Mouse (Mus musculus): ENCODE measurements around the gene Phxr2. TPM values are rescaled to one million over a fixed set of nuclear protein-coding genes. Genes with fewer than 3 reads are reported as not detected.
A peak's percentile ranks its signal among the peaks of the same experiment; 100 is the strongest.

Gene Phxr2
- polyA plus RNA-seq, 1 experiment from 2014 or later = 0.18 TPM

DNA sequence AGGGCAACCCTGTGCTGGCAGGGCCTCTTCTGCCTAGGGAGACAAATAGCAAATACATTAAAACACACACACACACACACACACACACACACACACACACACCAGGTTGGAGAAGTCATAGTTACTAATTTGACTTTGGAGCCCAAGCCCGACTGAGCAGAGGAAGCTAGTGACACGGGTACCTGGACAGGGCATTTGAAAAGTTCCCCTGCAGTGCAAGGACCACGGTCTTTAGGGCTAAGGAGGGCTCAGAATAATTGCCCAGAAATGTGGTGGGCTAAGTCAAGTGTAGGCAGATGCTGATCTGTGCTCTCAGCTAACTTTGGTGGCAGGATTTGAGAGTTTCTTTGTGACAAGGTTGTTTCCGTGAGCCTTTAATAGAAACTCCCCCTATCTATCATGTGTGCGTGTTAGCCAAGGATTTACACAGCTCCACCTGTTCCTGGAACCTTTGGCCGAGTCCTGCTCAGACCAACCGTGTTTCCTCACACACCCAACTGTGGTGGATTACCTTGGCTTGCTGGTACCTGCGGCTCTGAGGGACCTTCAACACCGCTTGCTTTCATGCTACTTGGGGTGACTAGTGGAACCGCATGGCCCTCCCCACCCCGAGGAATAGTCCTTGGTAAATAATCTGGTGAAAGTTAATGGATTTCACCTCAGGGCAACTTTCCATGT, 6.6 kb upstream of the Phxr2 start:
- no peak overlapping the region for H3K4me2 ChIP-seq
- no peak overlapping the region for H3K9ac ChIP-seq (replicated peaks)
- no peak for ATAC-seq (ENCODE audit: insufficient number of reproducible peaks, insufficient read depth, low FRiP score, low TSS enrichment, low read depth)
- no peaks in the 10 kb centered on the region for H3K27me3 ChIP-seq
- peaks cover 17% of the 10 kb centered on the region; the same call in 1 of the 2 replicates for H3K4me1 ChIP-seq (replicated peaks)
- 89% methylated on average over 11 of the region's 11 CpGs for WGBS
- no peak overlapping the region for H3K27ac ChIP-seq
- peaks cover 41% of the 10 kb centered on the region; the same call in 1 of the 2 replicates for H3K36me3 ChIP-seq
- no peak overlapping the region for H3K4me3 ChIP-seq (replicated peaks)
- no peaks in the 10 kb centered on the region for H3K9me3 ChIP-seq

DNA sequence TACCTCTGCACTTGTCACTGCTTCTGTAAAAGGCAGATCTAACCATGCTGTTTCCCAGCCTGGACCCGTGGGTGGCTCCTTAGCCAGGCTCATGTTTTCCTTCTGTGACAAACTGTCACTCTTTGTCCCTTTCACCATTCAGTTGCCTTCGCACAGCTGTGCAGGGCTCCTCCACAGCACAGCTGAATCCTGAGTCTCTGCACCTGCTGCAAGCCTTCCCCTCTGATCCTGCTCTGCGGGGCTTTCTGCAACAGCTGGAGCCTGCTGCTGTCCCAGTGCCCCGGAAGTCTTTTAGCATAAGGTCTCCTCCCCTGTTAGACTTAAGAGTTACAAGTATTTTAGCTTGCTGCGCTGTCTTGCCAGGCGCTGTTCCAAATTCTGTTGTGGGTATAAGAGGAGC, 6.1 kb upstream of the Phxr2 start:
- Histone ChIP-seq H3K27me3 (no peaks in the 10 kb centered on the region), H3K4me3 (replicated peaks) (no peak overlapping the region), H3K4me1 (replicated peaks) (peaks cover 20% of the 10 kb centered on the region; the same call in 1 of the 2 replicates), H3K9me3 (no peaks in the 10 kb centered on the region), H3K4me2 (no peak overlapping the region), H3K9ac (replicated peaks) (no peak overlapping the region), H3K27ac (no peak overlapping the region), H3K36me3 (peaks cover 44% of the 10 kb centered on the region; the same call in 1 of the 2 replicates)
- 73% methylated on average over 6 of the region's 6 CpGs for WGBS
- ATAC-seq (ENCODE audit: insufficient number of reproducible peaks, insufficient read depth, low FRiP score, low TSS enrichment, low read depth) = no peak; the same call in 1 of the 2 replicates

DNA sequence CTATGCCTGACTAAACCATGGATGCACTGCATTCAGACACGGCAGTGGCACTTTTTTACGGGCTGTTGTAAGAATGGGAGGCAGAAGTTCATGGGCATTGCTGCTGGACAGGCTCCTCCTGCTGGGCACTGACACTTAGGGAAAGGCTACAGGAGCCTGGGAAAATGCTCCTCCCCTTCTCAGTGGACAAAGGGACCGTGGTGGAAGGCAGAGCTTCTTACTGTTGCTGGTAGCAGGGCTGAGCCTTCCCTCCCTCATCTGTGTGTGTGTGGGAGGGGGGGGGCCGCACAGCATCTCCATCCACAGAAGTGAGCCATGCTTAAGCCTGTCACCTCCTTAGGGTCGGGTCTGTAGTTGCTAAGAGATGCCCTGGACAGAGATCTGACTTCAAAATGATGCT, 5.2 kb upstream of the Phxr2 start:
- Histone ChIP-seq H3K9me3 (no peaks in the 10 kb centered on the region), H3K4me3 (replicated peaks) (no peak overlapping the region), H3K4me2 (no peak overlapping the region), H3K4me1 (replicated peaks) (peaks cover 20% of the 10 kb centered on the region; the same call in 1 of the 2 replicates), H3K36me3 (peaks cover 49% of the 10 kb centered on the region), H3K27me3 (no peaks in the 10 kb centered on the region), H3K9ac (replicated peaks) (no peak overlapping the region), H3K27ac (no peak overlapping the region)
- WGBS = 54% methylated on average over 5 of the region's 5 CpGs
- no peak for ATAC-seq (ENCODE audit: insufficient number of reproducible peaks, insufficient read depth, low FRiP score, low TSS enrichment, low read depth)

DNA sequence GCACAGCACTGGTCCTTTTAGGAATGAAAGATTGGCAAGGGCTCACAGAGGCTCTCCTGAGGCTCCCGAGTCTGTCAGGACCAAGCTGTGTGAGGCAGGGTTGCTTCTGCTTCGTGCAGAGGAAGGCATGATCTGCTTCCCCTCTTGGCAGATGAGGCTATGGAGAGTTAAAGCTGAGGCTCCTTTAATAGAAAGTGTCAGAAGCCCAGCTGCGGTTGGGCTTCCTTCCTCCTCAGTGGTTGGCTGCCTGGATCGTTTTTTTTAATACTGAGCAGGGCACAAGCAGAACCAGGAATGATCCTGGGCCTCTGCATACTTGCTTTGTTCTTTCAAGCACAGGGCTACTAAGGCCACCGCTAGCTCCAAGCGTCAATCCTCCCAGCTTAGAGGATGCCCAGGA, 4.5 kb upstream of the Phxr2 start:
- H3K27me3 ChIP-seq = no peaks in the 10 kb centered on the region
- 45% methylated on average over 6 of the region's 6 CpGs for WGBS
- H3K4me3 ChIP-seq (replicated peaks) = no peak overlapping the region
- no peak overlapping the region for H3K27ac ChIP-seq
- H3K4me2 ChIP-seq = no peak overlapping the region
- no peak for ATAC-seq (ENCODE audit: insufficient number of reproducible peaks, insufficient read depth, low FRiP score, low TSS enrichment, low read depth)
- no peaks in the 10 kb centered on the region for H3K9me3 ChIP-seq
- no peak overlapping the region for H3K9ac ChIP-seq (replicated peaks)
- H3K4me1 ChIP-seq (replicated peaks) = peaks cover 20% of the 10 kb centered on the region; the same call in 1 of the 2 replicates
- H3K36me3 ChIP-seq = peaks cover 53% of the 10 kb centered on the region

DNA sequence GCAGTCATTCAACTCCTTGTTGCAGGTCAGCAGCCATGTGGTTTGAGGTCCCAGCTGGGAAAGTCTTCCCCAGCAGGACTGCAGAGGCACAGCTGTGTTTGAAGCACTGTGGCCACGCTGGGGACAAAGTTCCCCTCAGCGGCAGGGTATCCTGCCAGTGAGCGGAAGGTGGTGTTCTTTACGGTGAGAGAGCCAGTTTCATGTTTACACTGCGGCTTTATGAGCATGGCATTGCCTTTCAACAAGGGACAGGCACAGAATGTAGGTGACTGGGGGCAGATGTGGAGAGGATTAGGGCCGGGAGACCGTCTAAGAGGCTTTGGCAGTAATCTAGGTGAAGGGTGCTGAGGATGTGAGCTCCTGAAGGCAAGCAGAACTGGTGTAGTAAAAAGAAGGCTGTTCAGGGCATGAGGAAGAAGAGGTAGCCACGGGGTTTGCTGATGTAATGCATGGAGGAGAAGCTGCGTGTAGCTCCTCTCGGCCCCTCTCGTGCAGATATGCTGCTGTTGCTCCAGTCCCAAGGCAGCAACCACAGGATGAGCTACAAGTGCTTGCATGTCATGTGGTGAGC, 1.7 kb upstream of the Phxr2 start:
- ATAC-seq (ENCODE audit: insufficient number of reproducible peaks, insufficient read depth, low FRiP score, low TSS enrichment, low read depth) = no peak
- H3K9ac ChIP-seq (replicated peaks) = no peak overlapping the region
- H3K4me1 ChIP-seq (replicated peaks) = peaks cover 20% of the 10 kb centered on the region; the same call in 1 of the 2 replicates
- peaks cover 42% of the 10 kb centered on the region for H3K36me3 ChIP-seq
- no peaks in the 10 kb centered on the region for H3K27me3 ChIP-seq
- H3K27ac ChIP-seq = peak overlapping the region; percentile 25; the same call in 1 of the 2 replicates
- H3K4me2 ChIP-seq = no peak overlapping the region
- 55% methylated on average over 11 of the region's 11 CpGs for WGBS
- H3K4me3 ChIP-seq (replicated peaks) = no peak overlapping the region
- no peaks in the 10 kb centered on the region for H3K9me3 ChIP-seq

DNA sequence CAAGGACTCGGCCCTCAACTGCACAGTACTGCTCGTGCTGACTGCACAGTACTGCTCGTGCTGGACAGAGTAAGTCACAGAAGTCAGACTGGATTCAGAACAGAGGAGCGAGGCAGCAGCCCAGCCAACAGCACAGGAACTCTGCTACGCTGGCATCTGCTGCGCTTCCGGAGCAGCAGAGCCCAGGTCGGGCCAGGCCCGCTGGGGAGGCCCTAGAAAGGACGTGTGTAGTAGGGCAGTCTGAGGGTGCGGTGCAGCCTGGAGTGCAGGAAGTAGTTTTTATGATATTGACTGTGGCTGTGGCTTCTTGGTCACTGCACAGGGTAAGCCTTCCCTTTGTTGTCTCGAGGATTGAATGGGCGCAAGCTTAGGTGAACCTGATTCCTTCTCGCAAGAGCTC, 829 bp upstream of the Phxr2 start:
- H3K4me1 ChIP-seq (replicated peaks) = peaks cover 20% of the 10 kb centered on the region; the same call in 1 of the 2 replicates
- no peaks in the 10 kb centered on the region for H3K27me3 ChIP-seq
- no peak overlapping the region for H3K4me3 ChIP-seq (replicated peaks)
- H3K9me3 ChIP-seq = no peaks in the 10 kb centered on the region
- 86% methylated on average over 14 of the region's 14 CpGs for WGBS
- no peak overlapping the region for H3K4me2 ChIP-seq
- H3K9ac ChIP-seq (replicated peaks) = no peak overlapping the region
- no peak for ATAC-seq (ENCODE audit: insufficient number of reproducible peaks, insufficient read depth, low FRiP score, low TSS enrichment, low read depth)
- H3K36me3 ChIP-seq = peaks cover 36% of the 10 kb centered on the region
- no peak overlapping the region for H3K27ac ChIP-seq

DNA sequence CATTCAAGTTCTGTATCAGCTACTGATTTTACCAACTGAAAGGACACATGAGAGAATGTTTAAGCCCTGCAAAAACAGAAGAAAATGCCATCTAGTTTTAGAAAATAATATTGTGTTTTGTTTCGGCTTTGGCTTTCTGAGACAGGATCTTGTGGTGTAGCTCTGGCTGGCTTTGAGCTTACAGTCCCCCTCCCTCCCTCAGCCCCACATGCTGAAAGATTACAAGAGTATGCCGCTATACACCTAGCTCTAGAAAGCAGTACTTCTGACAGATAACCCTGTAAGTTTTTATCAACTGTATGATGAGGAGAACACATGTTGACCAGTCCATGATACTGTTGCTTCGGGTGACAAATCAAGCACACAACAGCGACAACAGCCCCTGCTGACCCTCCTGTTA, 6.7 kb downstream of the Phxr2 start:
- no peak for ATAC-seq (ENCODE audit: insufficient number of reproducible peaks, insufficient read depth, low FRiP score, low TSS enrichment, low read depth)
- no peak overlapping the region for H3K27ac ChIP-seq
- no peak overlapping the region for H3K4me3 ChIP-seq (replicated peaks)
- H3K36me3 ChIP-seq = no peaks in the 10 kb centered on the region
- no peaks in the 10 kb centered on the region for H3K27me3 ChIP-seq
- H3K4me2 ChIP-seq = no peak overlapping the region
- H3K9ac ChIP-seq (replicated peaks) = no peak overlapping the region
- WGBS = 83% methylated on average over 4 of the region's 4 CpGs
- peaks cover 44% of the 10 kb centered on the region for H3K4me1 ChIP-seq (replicated peaks)
- H3K9me3 ChIP-seq = no peaks in the 10 kb centered on the region

DNA sequence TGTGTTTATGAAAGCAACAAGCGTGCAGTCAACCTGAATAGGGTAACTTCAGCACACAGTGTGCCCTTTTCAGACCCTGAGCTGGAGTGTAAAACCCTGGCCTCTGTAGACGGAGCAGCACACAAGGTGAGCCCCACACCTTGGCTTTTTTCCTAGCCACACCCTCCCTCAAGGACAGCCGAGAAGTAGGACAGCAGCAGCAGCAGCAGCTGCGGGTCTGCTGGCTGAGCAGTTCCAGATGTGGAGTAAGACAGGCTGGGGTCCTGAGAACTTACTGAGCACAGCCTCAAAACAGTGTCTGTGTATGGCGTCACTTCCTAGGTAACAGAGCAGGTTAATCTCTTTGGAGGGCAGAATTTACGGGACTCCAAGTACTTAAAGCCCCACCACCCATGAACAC, 7.4 kb downstream of the Phxr2 start:
- H3K36me3 ChIP-seq = no peaks in the 10 kb centered on the region
- no peaks in the 10 kb centered on the region for H3K9me3 ChIP-seq
- H3K9ac ChIP-seq (replicated peaks) = no peak overlapping the region
- WGBS = 21% methylated on average over 6 of the region's 6 CpGs
- H3K4me2 ChIP-seq = peak overlapping the region; percentile 6; the same call in 1 of the 2 replicates
- H3K27ac ChIP-seq = peak overlapping the region; percentile 24; the same call in 1 of the 2 replicates
- peaks cover 44% of the 10 kb centered on the region for H3K4me1 ChIP-seq (replicated peaks)
- no peaks in the 10 kb centered on the region for H3K27me3 ChIP-seq
- peak; percentile 67; the same call in 1 of the 2 replicates for ATAC-seq (ENCODE audit: insufficient number of reproducible peaks, insufficient read depth, low FRiP score, low TSS enrichment, low read depth)
- H3K4me3 ChIP-seq (replicated peaks) = no peak overlapping the region

DNA sequence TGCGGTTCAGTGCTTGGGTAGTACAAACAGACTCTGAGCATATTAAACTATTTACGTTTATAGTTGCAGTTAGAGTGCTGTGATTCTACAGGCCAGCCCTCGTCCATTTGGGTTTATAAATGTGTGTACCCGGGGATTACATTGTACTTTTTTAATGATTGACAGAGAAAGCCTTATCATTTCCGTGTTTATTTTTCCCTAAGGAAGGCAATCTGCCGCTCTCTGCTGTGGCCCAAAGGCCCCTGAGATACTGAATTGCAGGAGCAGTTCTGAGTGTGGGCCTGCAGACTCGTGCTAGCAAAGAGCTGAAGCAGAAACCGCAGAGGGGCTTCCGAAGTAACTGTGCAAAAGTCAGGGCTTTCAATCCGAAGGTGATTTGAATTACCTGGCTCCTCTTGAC, 8.2 kb downstream of the Phxr2 start:
- WGBS = 60% methylated on average over 10 of the region's 10 CpGs

DNA sequence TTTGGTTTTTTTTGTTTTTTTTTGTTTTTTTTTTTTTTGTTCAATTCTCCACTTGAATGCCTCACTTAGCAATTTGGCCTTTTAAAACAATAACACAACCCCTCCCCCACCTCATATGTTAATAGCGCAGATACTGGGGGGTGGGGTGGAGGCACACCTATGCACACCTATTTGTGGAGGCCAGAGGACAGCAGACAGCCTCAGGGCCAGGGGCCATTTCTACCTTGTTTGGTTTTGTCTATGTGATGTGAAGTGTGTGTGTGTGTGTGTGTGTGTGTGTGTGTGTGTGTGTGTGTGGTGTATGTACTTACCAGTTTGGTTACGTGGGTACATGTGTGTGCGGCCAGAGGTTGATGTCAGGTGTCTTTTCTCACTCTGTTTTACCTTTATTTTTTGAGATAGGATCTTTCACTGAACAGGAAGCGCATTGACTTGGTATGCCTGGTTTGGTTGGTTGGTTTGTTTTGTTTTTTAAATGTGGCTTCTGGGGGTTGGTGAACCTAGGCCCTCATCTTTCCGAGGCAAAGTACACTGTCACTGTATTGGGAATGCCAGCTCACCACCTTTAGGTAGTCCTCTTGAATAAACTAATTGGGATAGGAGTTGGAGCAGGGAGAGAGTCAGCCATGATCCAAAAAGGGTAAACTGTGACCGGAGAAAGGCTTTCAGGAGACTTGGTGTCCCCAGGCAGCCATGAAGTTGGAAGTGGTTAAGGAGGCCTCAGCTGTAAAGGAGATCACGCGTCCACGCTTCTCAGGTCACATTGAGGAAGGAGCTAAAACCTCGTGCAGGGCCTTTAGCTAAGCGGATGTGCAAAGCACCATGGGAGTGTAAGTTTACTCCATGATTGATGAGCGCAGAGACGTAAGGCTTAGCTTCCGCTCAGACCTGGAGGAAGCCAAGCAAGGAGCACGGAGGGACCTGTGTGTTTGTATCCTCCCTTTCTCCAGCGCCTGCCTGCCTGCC, 9.2 kb downstream of the Phxr2 start:
- no peak overlapping the region for H3K4me2 ChIP-seq
- 77% methylated on average over 16 of the region's 16 CpGs for WGBS
- no peak overlapping the region for H3K27ac ChIP-seq
- H3K4me3 ChIP-seq (replicated peaks) = no peak overlapping the region
- no peak overlapping the region for H3K9ac ChIP-seq (replicated peaks)
- no peaks in the 10 kb centered on the region for H3K36me3 ChIP-seq
- H3K27me3 ChIP-seq = no peaks in the 10 kb centered on the region
- H3K9me3 ChIP-seq = no peaks in the 10 kb centered on the region
- peaks cover 44% of the 10 kb centered on the region for H3K4me1 ChIP-seq (replicated peaks)
- no peak for ATAC-seq (ENCODE audit: insufficient number of reproducible peaks, insufficient read depth, low FRiP score, low TSS enrichment, low read depth)

More for the DNA sequence above, 8.2 kb downstream of the Phxr2 start:
- Histone ChIP-seq H3K4me1 (replicated peaks) (peaks cover 44% of the 10 kb centered on the region), H3K36me3 (no peaks in the 10 kb centered on the region), H3K27me3 (no peaks in the 10 kb centered on the region), H3K4me2 (no peak overlapping the region), H3K9me3 (no peaks in the 10 kb centered on the region), H3K4me3 (replicated peaks) (no peak overlapping the region), H3K9ac (replicated peaks) (no peak overlapping the region), H3K27ac (no peak overlapping the region)
- no peak for ATAC-seq (ENCODE audit: insufficient number of reproducible peaks, insufficient read depth, low FRiP score, low TSS enrichment, low read depth)

DNA sequence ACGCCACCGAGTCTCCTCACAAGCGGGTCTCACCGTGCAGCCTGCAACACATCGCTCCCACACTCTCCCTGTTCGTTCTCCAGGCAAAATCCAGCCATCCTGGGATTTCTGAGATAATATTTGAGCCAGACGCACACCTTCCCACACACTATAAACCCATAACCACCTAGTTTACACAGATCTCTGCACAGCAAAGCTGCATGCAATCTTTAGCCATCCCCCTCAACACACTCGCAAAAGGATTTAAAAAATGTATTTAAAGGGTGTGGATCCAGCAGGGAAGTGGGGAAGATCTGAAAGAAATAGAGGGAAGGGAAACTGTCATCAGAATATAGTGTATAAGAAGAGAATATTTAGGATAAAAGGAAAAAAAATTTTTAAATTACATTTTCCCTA, 9.9 kb downstream of the Phxr2 start:
- no peak for ATAC-seq (ENCODE audit: insufficient number of reproducible peaks, insufficient read depth, low FRiP score, low TSS enrichment, low read depth)
- H3K4me1 ChIP-seq (replicated peaks) = peaks cover 44% of the 10 kb centered on the region
- peak overlapping the region; percentile 14; the same call in 1 of the 2 replicates for H3K9ac ChIP-seq (replicated peaks)
- H3K27me3 ChIP-seq = no peaks in the 10 kb centered on the region
- no peak overlapping the region for H3K27ac ChIP-seq
- H3K4me3 ChIP-seq (replicated peaks) = no peak overlapping the region
- H3K36me3 ChIP-seq = no peaks in the 10 kb centered on the region
- peak overlapping the region; percentile 36 for H3K4me2 ChIP-seq
- no peaks in the 10 kb centered on the region for H3K9me3 ChIP-seq
- 30% methylated on average over 8 of the region's 8 CpGs for WGBS

All from limb, embryonic 12.5 days (tissue).